Comparison of ENCODE assay signal across 20 mouse cellular contexts in the genomic region with DNA sequence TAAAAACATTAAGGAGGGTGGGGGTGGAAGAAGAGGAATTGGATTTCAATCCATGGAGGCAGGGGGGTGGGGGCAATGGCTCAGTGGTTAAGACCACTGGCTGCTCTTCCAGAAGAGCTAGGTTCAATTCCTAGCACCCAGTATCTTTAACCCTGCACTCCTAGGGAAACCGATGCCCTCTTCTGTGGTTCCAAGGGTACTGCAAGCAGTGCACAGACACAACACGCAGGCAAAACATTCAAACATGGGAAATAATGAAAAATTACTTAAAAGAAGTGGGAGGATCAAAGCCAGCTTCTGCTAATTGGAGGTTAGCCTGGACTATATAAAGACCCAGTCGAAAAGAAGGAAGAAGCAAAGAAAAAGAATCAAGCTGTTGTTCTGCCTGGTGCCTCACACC. TPM values are rescaled to one million over a fixed set of nuclear protein-coding genes. Genes with fewer than 3 reads are reported as not detected.
A peak's percentile ranks its signal among the peaks of the same experiment; 100 is the strongest.
DNase-seq lines count a peak whose midpoint lies in the region; ATAC-seq and TF ChIP-seq lines count a peak whose summit lies in the region.
"Had no signal": no experiment of that assay in that cellular context is flagged by ENCODE, and none has a peak within 500 bp of the region (broad histone marks: within the 10 kb centered on the region; RNA-seq: fewer than 3 reads in every experiment).

No protein-coding gene starts in this region.

- H3K4me1 ChIP-seq in heart, embryonic 11.5 days (ENCODE audit: control insufficient read depth, insufficient read depth, low read length), result 0 out of 2 replicates have a peak, but pooled peaks cover 2% of the 10 kb centered on the region
- no peaks in the 10 kb centered on the region for H3K4me1 ChIP-seq in liver, embryonic 14.5 days (replicated peaks; ENCODE audit: control insufficient read depth in 2 of 2, insufficient read depth in 2 of 2, low read length in 1 of 2)
- H3K4me1 ChIP-seq: neural tube, embryonic 12.5 days had no signal

- no peak overlapping the region for H3K27ac ChIP-seq in heart, embryonic 11.5 days (ENCODE audit: low read depth, low read length)
- H3K27ac ChIP-seq in liver, embryonic 14.5 days, result no peak overlapping the region
- H3K27ac ChIP-seq: kidney, postnatal 0 days; liver, embryonic 15.5 days; neural tube, embryonic 12.5 days had no signal

- H3K4me3 ChIP-seq in heart, embryonic 11.5 days (ENCODE audit: low read depth, low read length), result no peak overlapping the region
- H3K4me3 ChIP-seq in liver, embryonic 14.5 days (ENCODE audit: insufficient read depth in 1 of 2, low read depth in 2 of 2, low read length in 2 of 2), result no peak overlapping the region
- H3K4me3 ChIP-seq: liver, embryonic 15.5 days had no signal

- 75% methylated on average over 3 of the region's 3 CpGs for WGBS in heart, embryonic 11.5 days (ENCODE audit: insufficient replicate concordance)
- 68% methylated on average over 3 of the region's 3 CpGs for WGBS in liver, embryonic 14.5 days (ENCODE audit: insufficient replicate concordance)

- no peak overlapping the region for H3K9ac ChIP-seq in heart, embryonic 11.5 days (ENCODE audit: low read depth, low read length)
- no peak overlapping the region for H3K9ac ChIP-seq in liver, embryonic 14.5 days (replicated peaks)
- H3K9ac ChIP-seq: liver, embryonic 15.5 days; neural tube, embryonic 12.5 days had no signal

- H3K9me3 ChIP-seq in heart, embryonic 11.5 days (replicated peaks; ENCODE audit: control insufficient read depth, low read length), result no peaks in the 10 kb centered on the region; the same call in 1 of the 2 replicates
- no peaks in the 10 kb centered on the region for H3K9me3 ChIP-seq in liver, embryonic 14.5 days (ENCODE audit: control insufficient read depth, low read length)
- H3K9me3 ChIP-seq: liver, embryonic 15.5 days; midbrain, embryonic 12.5 days had no signal

- peak; percentile 22 for DNase-seq in heart, adult 11 months
- DNase-seq in liver, embryonic 14.5 days (ENCODE audit: low read depth in 3 of 3, low spot score in 3 of 3), result no peak
- DNase-seq in liver (no peak), ES-CJ7 (ENCODE audit: low read depth, low spot score) (peak; percentile 46)
- DNase-seq in natural killer cell, adult 2 months (ENCODE audit: low spot score in 2 of 2), result no peak
- no peak for DNase-seq in layer of hippocampus, postnatal 36 days
- DNase-seq: cerebellum, adult 9-10 months; embryo, embryonic 11 days; heart, postnatal 4 days had no signal

- TF ChIP-seq CTCF in liver, embryonic 14.5 days (IDR thresholded peaks at IDR 0.05; ENCODE audit: low read depth), result peak; percentile 35

- no peak overlapping the region for H3K4me2 ChIP-seq in heart, embryonic 11.5 days
- H3K4me2 ChIP-seq in liver, embryonic 14.5 days (ENCODE audit: low read depth), result no peak overlapping the region
- H3K4me2 ChIP-seq: liver, embryonic 15.5 days had no signal

- no peaks in the 10 kb centered on the region for H3K36me3 ChIP-seq in heart, embryonic 11.5 days (ENCODE audit: control insufficient read depth, insufficient read depth, low read length)
- H3K36me3 ChIP-seq in liver, embryonic 14.5 days (replicated peaks; ENCODE audit: control insufficient read depth, insufficient read depth, low read depth), result no peaks in the 10 kb centered on the region
- H3K36me3 ChIP-seq: liver, embryonic 15.5 days; midbrain, embryonic 12.5 days; neural tube, embryonic 12.5 days had no signal

- TF ChIP-seq EP300 in liver, embryonic 14.5 days (IDR thresholded peaks at IDR 0.05; ENCODE audit: low read depth), result no peak

- no peak for ATAC-seq in heart, embryonic 11.5 days (replicated peaks; ENCODE audit: insufficient number of reproducible peaks, low FRiP score, low TSS enrichment)
- ATAC-seq in liver, embryonic 14.5 days (ENCODE audit: insufficient read depth), result no peak
- ATAC-seq in granulocyte monocyte progenitor cell, adult 5-6 weeks (replicated peaks; ENCODE audit: poor library complexity, severe bottlenecking), result peak; percentile 20; the same call in 1 of the 2 replicates
- ATAC-seq: forebrain, embryonic 14.5 days had no signal

- peaks cover 31% of the 10 kb centered on the region for H3K27me3 ChIP-seq in heart, embryonic 11.5 days (ENCODE audit: control insufficient read depth, insufficient read depth, low read length)
- peaks cover 34% of the 10 kb centered on the region for H3K27me3 ChIP-seq in liver, embryonic 14.5 days (ENCODE audit: control insufficient read depth, insufficient read depth, low read length)

RNA-seq across cellular contexts. Expression of gene Zfp800, which starts 0.9 kb away (rescaled TPM):
- polyA plus RNA-seq in heart, embryonic 11.5 days (2014; fragmentation: Nextera tagmentation; extraction: Ambion mirVana), result 12.1 and 17.7 TPM in 2 replicates
- polyA plus RNA-seq in liver, embryonic 14.5 days (2012; rRNA removed), result 6.3 and 9.6 TPM in 2 replicates
- polyA plus RNA-seq in liver, embryonic 14.5 days (2014; fragmentation: Nextera tagmentation; extraction: Ambion mirVana), result 24.1 and 25.7 TPM in 2 replicates
- 35.8 and 48.4 TPM in 2 replicates for total RNA-seq in granulocyte monocyte progenitor cell, adult 5-6 weeks (2014; fragmentation: Nextera tagmentation)
- 54.5 and 58.2 TPM in 2 replicates for total RNA-seq in granulocyte monocyte progenitor cell, adult 5-6 weeks (2017)
- total RNA-seq in layer of hippocampus, postnatal 36 days (2021), result 10 to 100 TPM; 25.5 to 30.4 TPM

RNA-seq across cellular contexts. Expression of gene Arf5, which starts 24.6 kb away (rescaled TPM):
- polyA plus RNA-seq in heart, embryonic 11.5 days (2014; fragmentation: Nextera tagmentation; extraction: Ambion mirVana), result 243 and 281 TPM in 2 replicates
- polyA plus RNA-seq in liver, embryonic 14.5 days (2012; rRNA removed), result 299 and 365 TPM in 2 replicates
- polyA plus RNA-seq in liver, embryonic 14.5 days (2014; fragmentation: Nextera tagmentation; extraction: Ambion mirVana), result 383 and 408 TPM in 2 replicates
- 34.4 and 53.3 TPM in 2 replicates for total RNA-seq in granulocyte monocyte progenitor cell, adult 5-6 weeks (2014; fragmentation: Nextera tagmentation)
- total RNA-seq in granulocyte monocyte progenitor cell, adult 5-6 weeks (2017), result 42.1 and 59.1 TPM in 2 replicates
- 100 to 1,000 TPM; 272 to 305 TPM for total RNA-seq in layer of hippocampus, postnatal 36 days (2021)

RNA-seq across cellular contexts. Expression of gene Fscn3, which starts 28.9 kb away (rescaled TPM):
- polyA plus RNA-seq in heart, embryonic 11.5 days (2014; fragmentation: Nextera tagmentation; extraction: Ambion mirVana), result not detected in 2 replicates
- polyA plus RNA-seq in liver, embryonic 14.5 days (2012; rRNA removed), result 0.50 and 0.51 TPM in 2 replicates
- polyA plus RNA-seq in liver, embryonic 14.5 days (2014; fragmentation: Nextera tagmentation; extraction: Ambion mirVana), result 0.34 and 0.69 TPM in 2 replicates
- total RNA-seq in granulocyte monocyte progenitor cell, adult 5-6 weeks (2014; fragmentation: Nextera tagmentation), result not detected in 2 replicates
- total RNA-seq in granulocyte monocyte progenitor cell, adult 5-6 weeks (2017), result not detected in 2 replicates
- total RNA-seq in layer of hippocampus, postnatal 36 days (2021), result under 1 TPM in 1 of 2 experiments, not detected in 1; 0.17 TPM
- total RNA-seq: adrenal gland, adult 18-20 months; heart, postnatal 4 days; left cerebral cortex, postnatal 25 days had no signal
- polyA plus RNA-seq: forebrain, embryonic 14.5 days; intestine, embryonic 14.5 days; kidney, postnatal 0 days; midbrain, embryonic 12.5 days; neural tube, embryonic 12.5 days had no signal

RNA-seq across cellular contexts. Expression of gene Gcc1, which starts 29.5 kb away (rescaled TPM):
- 4.0 and 4.4 TPM in 2 replicates for polyA plus RNA-seq in heart, embryonic 11.5 days (2014; fragmentation: Nextera tagmentation; extraction: Ambion mirVana)
- 2.1 and 2.9 TPM in 2 replicates for polyA plus RNA-seq in liver, embryonic 14.5 days (2012; rRNA removed)
- polyA plus RNA-seq in liver, embryonic 14.5 days (2014; fragmentation: Nextera tagmentation; extraction: Ambion mirVana), result 2.3 TPM in 2 replicates
- 7.0 TPM in 2 replicates for total RNA-seq in granulocyte monocyte progenitor cell, adult 5-6 weeks (2014; fragmentation: Nextera tagmentation)
- 10.9 and 11.2 TPM in 2 replicates for total RNA-seq in granulocyte monocyte progenitor cell, adult 5-6 weeks (2017)
- total RNA-seq in layer of hippocampus, postnatal 36 days (2021), result 10 to 100 TPM; 17.9 to 20.1 TPM

RNA-seq across cellular contexts. Expression of gene Pax4, which starts 50.4 kb away (rescaled TPM):
- polyA plus RNA-seq in heart, embryonic 11.5 days (2014; fragmentation: Nextera tagmentation; extraction: Ambion mirVana), result not detected in 2 replicates
- not detected in 2 replicates for polyA plus RNA-seq in liver, embryonic 14.5 days (2012; rRNA removed)
- not detected in 2 replicates for polyA plus RNA-seq in liver, embryonic 14.5 days (2014; fragmentation: Nextera tagmentation; extraction: Ambion mirVana)
- total RNA-seq in granulocyte monocyte progenitor cell, adult 5-6 weeks (2014; fragmentation: Nextera tagmentation), result not detected in 2 replicates
- not detected in 2 replicates for total RNA-seq in granulocyte monocyte progenitor cell, adult 5-6 weeks (2017)
- total RNA-seq in layer of hippocampus, postnatal 36 days (2021), result not detected
- total RNA-seq: adrenal gland, adult 18-20 months; heart, postnatal 4 days; left cerebral cortex, postnatal 25 days had no signal
- polyA plus RNA-seq: forebrain, embryonic 14.5 days; kidney, postnatal 0 days; liver, embryonic 15.5 days; midbrain, embryonic 12.5 days; neural tube, embryonic 12.5 days; thymus, postnatal 0 days had no signal

Comparison
In these comparisons a context has a peak if more than half of its experiments do, and no peak if none do; other contexts are left out.
1. DNase-seq: peak in heart, adult 11 months (single experiment) and ES-CJ7 (single experiment); none in liver, embryonic 14.5 days (0 of 3), liver (single experiment), natural killer cell, adult 2 months (0 of 2) and layer of hippocampus, postnatal 36 days (0 of 2).
2. RNA of gene Arf5, which starts 24.6 kb away (total RNA-seq): 272 to 305 TPM in layer of hippocampus, postnatal 36 days; 34.4 to 59.1 TPM in granulocyte monocyte progenitor cell, adult 5-6 weeks; every median in the first group is over 4 times any median in the second.